Mouse (Mus musculus): ENCODE results near the gene Gfod1. TPM values are rescaled to one million over a fixed set of nuclear protein-coding genes. Genes with fewer than 3 reads are reported as not detected.
A peak's percentile ranks its signal among the peaks of the same experiment; 100 is the strongest.

The Gfod1 gene
- total RNA-seq (2021), result 1 to 10 TPM; 5.2 to 6.4 TPM
- long read RNA-seq, experiment 1, partial matches to known transcripts, result 0 of 7 reads
- long read RNA-seq, experiment 1, other reads (novel, unspliced or antisense), result 7 of 7 reads
- long read RNA-seq, experiment 2, partial matches to known transcripts, result 0 of 3 reads
- long read RNA-seq, experiment 2, other reads (novel, unspliced or antisense), result 2 of 3 reads

- DNase-seq (ENCODE audit: low spot score in 2 of 2), result peak; percentile 95 to 97
Measured at GRCm38 (mm10) chr13:43304018-43304431, at the start of gene Gfod1. Gfod1 (minus strand) TSS chr13:43304172.

- no peak for DNase-seq (ENCODE audit: low spot score in 2 of 2)
Measured at GRCm38 (mm10) chr13:43353356-43353755, 49.4 kb upstream of the Gfod1 start.

DNA sequence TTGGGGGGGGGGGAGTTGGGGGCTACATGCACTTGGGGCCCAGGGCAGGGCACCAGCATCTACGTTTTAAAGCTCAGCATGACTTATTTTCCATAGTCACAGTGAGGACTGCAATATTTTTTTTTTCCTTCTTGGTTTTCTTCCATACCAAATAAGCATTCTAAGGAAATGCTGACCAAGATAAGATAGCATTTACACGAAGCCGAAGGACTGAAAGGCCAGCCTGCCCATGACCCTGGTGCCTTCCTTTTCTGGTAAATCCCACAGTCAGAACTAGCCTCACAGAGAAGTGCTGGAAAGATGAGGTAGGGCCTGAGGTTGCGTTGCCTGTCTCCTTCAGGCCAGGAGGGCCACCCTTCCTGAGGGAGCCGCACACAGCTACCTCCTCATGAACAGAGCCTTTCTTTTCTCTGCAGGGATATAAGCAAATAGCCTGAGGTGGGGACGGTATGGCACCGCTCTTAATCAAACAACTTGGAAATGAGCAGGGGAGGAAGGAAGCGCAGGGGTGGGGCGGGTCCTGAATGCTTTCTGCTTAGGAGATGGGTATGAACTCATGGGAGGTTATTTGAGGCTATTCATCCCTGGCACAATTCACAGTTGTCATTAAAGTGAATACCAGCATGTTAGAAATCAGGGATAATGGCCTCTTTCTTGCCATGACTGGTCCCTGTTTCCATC, 46.7 kb upstream of the Gfod1 start:
- no peak for DNase-seq (ENCODE audit: low spot score in 2 of 2)

DNA sequence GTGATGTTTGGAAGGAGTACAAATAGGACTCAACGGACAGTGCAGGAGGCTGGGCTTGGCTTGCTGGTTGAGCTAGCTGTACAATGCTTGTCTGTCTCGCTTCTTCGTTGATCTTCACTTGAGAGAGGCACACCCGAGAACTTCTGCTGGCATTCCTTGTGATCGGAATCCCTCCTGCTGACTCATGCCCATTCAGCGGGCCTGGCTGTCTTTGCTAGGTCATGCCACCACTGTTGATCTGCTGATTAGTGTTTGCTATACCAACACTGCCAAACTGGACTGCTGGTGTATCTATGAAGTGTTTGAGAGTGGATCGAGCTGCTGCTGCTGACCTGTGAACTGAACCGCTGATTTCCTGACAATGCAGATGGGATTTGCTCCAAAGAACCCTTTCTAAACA, 45.4 kb upstream of the Gfod1 start:
- DNase-seq (ENCODE audit: low spot score in 2 of 2), result no peak

DNA sequence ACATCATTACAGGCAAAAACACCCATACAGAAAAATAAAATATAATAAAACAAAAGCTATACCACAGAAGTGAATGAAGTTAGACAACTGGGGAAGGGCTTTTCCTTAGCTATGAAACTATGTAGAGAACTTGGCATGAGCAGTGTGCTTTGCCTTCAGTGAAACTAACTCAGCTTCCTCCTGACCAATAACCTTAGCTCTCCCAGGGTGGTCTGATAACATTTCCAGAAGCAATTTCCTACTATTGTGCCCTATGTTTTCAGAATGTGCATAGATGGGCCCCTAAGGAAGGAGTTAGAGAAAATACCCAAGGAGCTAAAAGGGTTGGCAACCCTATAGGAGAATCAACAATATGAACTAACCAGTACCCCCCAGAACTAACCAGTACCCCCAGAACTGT, 42.9 kb upstream of the Gfod1 start:
- no peak for DNase-seq (ENCODE audit: low spot score in 2 of 2)

- DNase-seq (ENCODE audit: low spot score in 2 of 2), result no peak
Measured at GRCm38 (mm10) chr13:43338632-43339031, 34.7 kb upstream of the Gfod1 start.

DNA sequence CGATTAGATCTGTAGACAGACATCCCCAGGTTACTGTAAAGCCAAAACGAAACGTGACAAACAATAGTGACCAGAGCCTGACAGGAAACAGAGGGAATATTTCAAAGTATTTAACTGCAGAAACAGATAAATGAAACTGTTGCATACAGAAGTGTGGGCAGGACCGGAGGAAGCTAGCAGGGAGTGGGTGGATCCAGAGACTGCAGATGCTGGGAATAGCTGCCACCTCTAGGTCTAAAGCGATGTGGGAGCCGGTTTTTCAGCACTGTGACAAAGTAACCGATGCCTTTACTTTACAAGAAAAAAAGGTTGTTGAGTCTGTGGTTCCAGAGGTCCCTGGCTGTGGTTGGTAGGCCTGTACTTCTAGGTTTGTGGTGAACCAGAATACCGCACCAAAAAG, 34.0 kb upstream of the Gfod1 start:
- DNase-seq (ENCODE audit: low spot score in 2 of 2), result no peak

DNA sequence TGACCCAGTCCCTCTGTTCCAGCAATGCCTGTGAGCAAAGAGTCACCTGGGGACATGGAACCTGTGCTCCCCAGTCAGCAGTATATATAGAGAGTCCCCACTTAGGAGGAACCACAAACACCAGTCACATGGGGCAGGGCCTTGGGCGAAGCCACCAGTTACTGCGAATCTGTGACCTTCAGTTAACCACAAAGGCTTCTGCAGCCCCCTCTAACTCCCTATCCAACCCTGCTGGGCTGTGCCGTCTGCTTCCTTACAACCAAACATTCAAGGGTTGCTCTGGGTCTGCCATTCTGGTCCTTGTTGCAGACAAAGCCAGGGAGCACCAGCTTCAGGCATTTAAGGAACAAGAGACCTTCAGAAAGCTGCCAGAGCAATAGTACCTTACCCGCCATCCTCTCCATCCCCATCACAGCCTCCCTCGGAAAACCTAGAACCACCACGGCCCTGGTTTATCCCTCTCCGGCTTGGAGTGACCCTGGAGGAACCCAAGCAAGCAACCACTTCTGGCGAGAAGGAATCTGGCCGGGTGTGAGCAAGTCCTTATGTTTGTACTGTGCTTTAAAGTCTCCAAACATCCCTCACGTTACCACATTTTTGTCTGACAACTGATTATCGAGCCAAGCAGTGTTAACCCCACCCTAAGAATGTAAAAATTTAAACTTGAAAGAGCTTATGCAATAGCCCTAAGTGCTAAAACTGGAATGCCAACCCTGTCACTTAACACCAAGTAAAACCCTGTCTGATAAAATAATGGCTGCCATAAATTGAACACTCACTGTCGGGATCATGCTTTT, 32.7 kb upstream of the Gfod1 start:
- no peak for DNase-seq (ENCODE audit: low spot score in 2 of 2)

- DNase-seq (ENCODE audit: low spot score in 2 of 2), result peak in 1 of 2 experiments; percentile 33
Measured at GRCm38 (mm10) chr13:43332591-43332990, 28.6 kb upstream of the Gfod1 start.

- no peak for DNase-seq (ENCODE audit: low spot score in 2 of 2)
Measured at GRCm38 (mm10) chr13:43331721-43332444, 27.9 kb upstream of the Gfod1 start.

DNA sequence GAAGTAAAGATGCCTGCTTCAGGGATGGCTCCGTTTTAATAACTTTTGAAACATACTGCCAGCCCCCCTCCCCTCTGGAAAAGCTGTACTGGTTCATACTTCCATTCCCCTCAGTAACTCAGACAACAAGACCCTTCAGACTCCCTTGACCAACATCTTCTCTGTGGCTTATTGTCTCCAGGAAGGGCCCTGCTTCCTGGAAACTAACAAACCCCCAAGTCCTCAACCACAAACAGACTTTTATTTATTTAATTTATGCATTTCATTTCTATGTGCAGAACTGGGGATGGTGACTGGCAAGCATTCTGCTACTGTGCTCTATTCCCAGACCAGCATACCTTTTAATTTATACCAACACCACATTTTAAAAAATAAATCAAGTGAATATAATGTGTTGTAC, 21.5 kb upstream of the Gfod1 start:
- DNase-seq (ENCODE audit: low spot score in 2 of 2), result no peak

- no peak for DNase-seq (ENCODE audit: low spot score in 2 of 2)
Measured at GRCm38 (mm10) chr13:43321492-43321891, 17.5 kb upstream of the Gfod1 start.

DNA sequence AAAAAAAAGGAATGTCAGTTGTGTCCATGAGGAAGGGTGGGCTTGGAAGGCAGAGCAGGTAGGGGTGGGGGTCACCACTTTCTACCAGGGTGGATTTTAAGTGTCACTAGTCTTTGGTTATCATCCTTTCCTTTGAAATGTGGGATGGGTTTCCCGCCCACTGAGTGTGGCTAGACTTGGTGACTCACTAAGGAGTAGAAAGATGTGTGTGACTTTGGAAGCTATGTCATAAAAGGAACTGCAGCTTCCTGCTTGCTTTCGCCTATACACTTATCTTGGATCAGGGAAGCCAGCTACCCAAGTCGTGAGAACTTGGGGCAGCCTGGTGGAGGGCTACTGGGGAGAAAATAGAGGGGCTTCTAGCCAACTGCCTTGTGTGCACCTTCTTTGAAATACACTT, 15.4 kb upstream of the Gfod1 start:
- DNase-seq (ENCODE audit: low spot score in 2 of 2), result no peak

DNA sequence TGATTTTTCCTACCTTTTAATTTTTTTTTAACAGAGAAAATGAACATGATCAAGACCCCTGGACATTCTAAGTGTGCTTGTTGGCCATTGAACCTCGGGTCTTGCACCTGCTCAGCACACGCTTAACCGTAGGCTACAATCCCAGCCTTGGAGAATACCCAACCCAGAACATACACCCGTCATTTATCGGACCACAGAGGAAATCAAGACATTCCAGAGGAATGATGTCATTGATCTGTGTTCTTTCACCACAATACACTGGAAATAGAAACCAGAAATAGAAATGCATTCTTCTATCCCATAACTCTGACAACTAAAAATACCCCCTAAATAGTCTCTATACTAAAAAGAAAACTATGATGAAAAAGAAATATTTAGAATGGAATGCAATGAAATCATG, 13.4 kb upstream of the Gfod1 start:
- DNase-seq (ENCODE audit: low spot score in 2 of 2), result no peak

DNA sequence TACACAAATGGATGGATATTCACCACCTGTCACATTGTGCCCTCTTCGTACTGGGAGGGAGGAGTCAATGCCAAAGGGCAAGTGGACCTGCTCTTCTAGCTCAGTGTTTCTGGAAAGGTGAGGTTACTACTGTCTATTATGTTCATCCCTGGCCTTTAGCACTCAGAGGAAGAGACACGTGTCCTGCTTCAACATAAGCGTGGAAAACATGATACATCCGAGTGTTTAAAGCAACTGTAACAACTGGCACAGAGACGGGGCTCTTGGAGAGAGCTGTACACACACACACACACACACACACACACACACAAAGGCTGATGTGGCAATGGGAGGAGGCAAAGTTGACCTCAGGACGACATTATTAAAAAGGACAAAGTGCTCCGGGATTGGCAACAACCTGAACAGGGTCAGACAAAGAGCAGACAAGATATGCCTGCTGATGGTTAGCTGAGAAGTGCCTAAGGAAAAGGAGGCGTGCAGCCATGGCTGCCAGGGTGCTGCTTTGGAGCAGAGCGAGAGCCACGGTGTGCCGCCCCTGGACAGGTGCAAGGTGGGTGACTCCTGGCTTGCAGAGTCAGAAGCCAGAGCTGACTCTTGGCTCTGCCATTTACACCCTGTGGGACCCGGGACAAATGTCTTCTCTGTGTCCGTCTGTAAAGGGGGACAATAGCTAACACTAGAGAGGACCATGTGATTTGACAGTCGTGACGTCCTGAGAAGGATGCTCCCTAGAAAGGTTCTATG, 1.4 kb upstream of the Gfod1 start:
- DNase-seq (ENCODE audit: low spot score in 2 of 2), result no peak

DNA sequence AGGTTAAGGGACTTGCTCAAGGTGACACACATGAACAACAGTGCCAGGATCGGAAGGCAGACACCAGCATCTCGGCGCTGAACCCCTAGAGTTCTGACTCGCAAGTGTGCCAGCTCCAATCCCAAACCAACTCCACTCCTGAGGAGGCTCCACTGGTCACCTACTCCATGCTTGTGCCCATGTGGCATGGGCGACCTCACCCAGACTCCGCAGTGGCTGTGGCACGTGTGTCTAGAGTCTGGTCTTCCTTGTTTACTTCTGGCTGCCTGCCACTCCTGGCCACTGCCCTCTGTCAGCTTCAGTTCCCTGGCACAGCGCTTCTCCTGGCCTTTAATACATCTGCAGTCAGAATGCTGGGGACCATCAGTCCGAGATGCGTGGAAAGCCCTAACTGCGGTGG, 728 bp upstream of the Gfod1 start:
- DNase-seq (ENCODE audit: low spot score in 2 of 2), result peak in 1 of 2 experiments; percentile 46

GRCm38 (mm10) chr13:43303161-43303965, 609 bp downstream of the Gfod1 start:
- DNase-seq (ENCODE audit: low spot score in 2 of 2), result peak; percentile 20 to 46

- DNase-seq (ENCODE audit: low spot score in 2 of 2), result no peak
Measured at GRCm38 (mm10) chr13:43302651-43303160, 1.3 kb downstream of the Gfod1 start.

GRCm38 (mm10) chr13:43302239-43302638, 1.7 kb downstream of the Gfod1 start:
- no peak for DNase-seq (ENCODE audit: low spot score in 2 of 2)

DNA sequence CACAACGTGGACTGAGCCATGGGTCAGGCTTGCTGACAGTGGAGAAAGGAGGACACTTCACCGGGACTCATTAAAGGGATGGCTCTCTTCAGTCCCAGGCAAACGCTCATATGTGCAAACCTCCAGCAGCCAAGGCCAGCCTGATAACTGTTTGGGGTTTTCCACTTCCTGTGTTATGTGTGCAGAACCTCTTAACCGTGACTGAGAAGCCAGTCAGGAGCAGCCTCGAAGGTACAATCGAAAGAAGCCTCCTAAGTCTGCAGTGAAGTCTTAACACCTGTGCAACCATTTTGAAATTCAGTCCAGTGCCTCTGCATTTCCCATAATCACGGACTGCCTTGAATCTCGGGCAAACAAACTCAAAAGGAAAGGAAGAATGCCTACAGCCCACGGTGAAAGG, 3.1 kb downstream of the Gfod1 start:
- DNase-seq (ENCODE audit: low spot score in 2 of 2), result no peak
